Mouse (Mus musculus) heart, embryonic 12.5 days (tissue): ENCODE data around the gene Espl1. TPM values are rescaled to one million over a fixed set of nuclear protein-coding genes. Genes with fewer than 3 reads are reported as not detected.

Experiments
- polyA plus RNA-seq: library from polyadenylated mRNA; unstranded; fragments of >200 nt; fragmentation: Nextera tagmentation; extraction: Ambion mirVana; gene quantifications from 2 replicates; pipeline ENCODE4 v1.2.1, GENCODE M21; 2016

Espl1 gene
- polyA plus RNA-seq, 1 experiment from 2014 or later = 24.0 TPM

Other genes with a start within 250 kb of the Espl1 start
- gene Eif4b, start 222.5 kb upstream of the Espl1 start, polyA plus RNA-seq = 79.9 and 80.2 TPM in 2 replicates
- gene Tns2, start 195.9 kb upstream of the Espl1 start, polyA plus RNA-seq = 35.3 and 38.7 TPM in 2 replicates
- gene Spryd3, start 160.0 kb upstream of the Espl1 start, polyA plus RNA-seq = 19.8 and 20.9 TPM in 2 replicates
- 1.7 and 2.5 TPM in 2 replicates for gene Igfbp6, start 151.9 kb upstream of the Espl1 start, polyA plus RNA-seq
- 0.87 and 1.2 TPM in 2 replicates for gene Soat2, start 145.7 kb upstream of the Espl1 start, polyA plus RNA-seq
- 47.3 and 48.6 TPM in 2 replicates for gene Zfp740, start 93.0 kb upstream of the Espl1 start, polyA plus RNA-seq
- 39.1 and 39.4 TPM in 2 replicates for gene Csad, start 91.5 kb upstream of the Espl1 start, polyA plus RNA-seq
- gene Itgb7, start 64.3 kb upstream of the Espl1 start, polyA plus RNA-seq = 0.38 and 0.72 TPM in 2 replicates
- gene Rarg, start 38.7 kb upstream of the Espl1 start, polyA plus RNA-seq = 12.0 TPM in 2 replicates
- 0.19 TPM in 1 of 2 replicates, not detected in the other for gene Gm9918, start 25.7 kb upstream of the Espl1 start, polyA plus RNA-seq
- gene Mfsd5, start 16.8 kb upstream of the Espl1 start, polyA plus RNA-seq = 46.2 and 48.2 TPM in 2 replicates
- gene Pfdn5, start 29.9 kb downstream of the Espl1 start, polyA plus RNA-seq = 267 and 273 TPM in 2 replicates
- 58.8 and 60.7 TPM in 2 replicates for gene Myg1, start 35.4 kb downstream of the Espl1 start, polyA plus RNA-seq
- 53.8 and 55.8 TPM in 2 replicates for gene Aaas, start 54.5 kb downstream of the Espl1 start, polyA plus RNA-seq
- 0.34 and 0.58 TPM in 2 replicates for gene Sp7, start 70.9 kb downstream of the Espl1 start, polyA plus RNA-seq
- gene Sp1, start 109.9 kb downstream of the Espl1 start, polyA plus RNA-seq = 6.9 and 7.3 TPM in 2 replicates
- 0.38 and 0.71 TPM in 2 replicates for gene Amhr2, start 149.1 kb downstream of the Espl1 start, polyA plus RNA-seq
- gene Prr13, start 162.8 kb downstream of the Espl1 start, polyA plus RNA-seq = 116 and 119 TPM in 2 replicates
- 134 and 142 TPM in 2 replicates for gene Pcbp2, start 174.3 kb downstream of the Espl1 start, polyA plus RNA-seq
- gene Gm10337, start 207.5 kb downstream of the Espl1 start, polyA plus RNA-seq = not detected in 2 replicates
- 14.7 and 17.3 TPM in 2 replicates for gene Map3k12, start 220.8 kb downstream of the Espl1 start, polyA plus RNA-seq
- 100 and 104 TPM in 2 replicates for gene Tarbp2, start 221.9 kb downstream of the Espl1 start, polyA plus RNA-seq
- gene Npff, start 228.7 kb downstream of the Espl1 start, polyA plus RNA-seq = 2.2 and 2.8 TPM in 2 replicates